Mouse (Mus musculus) intestine, postnatal 0 days (tissue): ENCODE data around the gene Grem2. TPM values are rescaled to one million over a fixed set of nuclear protein-coding genes. Genes with fewer than 3 reads are reported as not detected.

Source experiments
- ATAC-seq: fragments of 200-750 bp; cut with Nextera tagmentation; 2 replicates; pipeline ENCODE4 v1.8.0; 2017; ENCODE audit warnings: mild to moderate bottlenecking, moderate TSS enrichment, moderate library complexity
- H3K27ac ChIP-seq: fragments of 300-500 bp; sonication (generic); 2 replicates; pipeline ENCODE4 v1.5.1; 2014; ENCODE audit warnings: mild to moderate bottlenecking, low read depth, low read length, moderate library complexity
- H3K27me3 ChIP-seq: fragments of 300-500 bp; sonication (generic); replicated peaks from 2 replicates; pipeline ENCODE4 v1.6.1; 2014; ENCODE audit warnings: low read length, mixed read lengths; ENCODE audit not compliant: control insufficient read depth, insufficient read depth
- H3K36me3 ChIP-seq: fragments of 300-500 bp; sonication (generic); 2 replicates; pipeline ENCODE4 v1.6.1; 2014; ENCODE audit warnings: mild to moderate bottlenecking, moderate library complexity; ENCODE audit not compliant: control insufficient read depth, insufficient read depth
- H3K4me1 ChIP-seq: fragments of 300-500 bp; sonication (generic); replicated peaks from 2 replicates; pipeline ENCODE4 v1.6.1; 2014; ENCODE audit warnings: antibody characterized with exemption, low read length, mixed read lengths; ENCODE audit not compliant: control insufficient read depth, insufficient read depth
- H3K4me2 ChIP-seq: fragments of 300-500 bp; sonication (generic); replicated peaks from 2 replicates; pipeline ENCODE4 v1.6.1; 2014; ENCODE audit warnings: low read depth, mild to moderate bottlenecking, moderate library complexity
- H3K4me3 ChIP-seq: fragments of 300-500 bp; sonication (generic); 2 replicates; pipeline ENCODE4 v1.5.1; 2014; ENCODE audit warnings: low read depth, low read length
- H3K9ac ChIP-seq: fragments of 300-500 bp; sonication (generic); 2 replicates; pipeline ENCODE4 v1.6.1; 2014; ENCODE audit warnings: mild to moderate bottlenecking, low read depth, low read length
- H3K9me3 ChIP-seq: fragments of 300-500 bp; sonication (generic); 2 replicates; pipeline ENCODE4 v1.6.1; 2016; ENCODE audit warnings: mixed run types; ENCODE audit not compliant: control insufficient read depth
- CTCF ChIP-seq: sonication (generic); IDR thresholded peaks from 2 replicates; pipeline ENCODE4 v1.5.1; 2016; ENCODE audit warnings: low read depth, mild to moderate bottlenecking, control low read depth, antibody characterized with exemption, moderate library complexity
- WGBS: fragments of 180-500 bp; shearing (Covaris S2); extraction: QIAGEN DNeasy Blood & Tissue Kit; methylation state at CpG from one replicate; pipeline ENCODE4 v1.1.7; 2014; 5-methylcytosine and 5-hydroxymethylcytosine counted together
- polyA plus RNA-seq: library from polyadenylated mRNA; unstranded; fragments of >200 nt; fragmentation: Nextera tagmentation; extraction: Ambion mirVana; gene quantifications from 2 replicates; pipeline ENCODE4 v1.2.1, GENCODE M21; 2015

Grem2 gene
- 2.1 and 2.3 TPM in 2 replicates for polyA plus RNA-seq

DNA sequence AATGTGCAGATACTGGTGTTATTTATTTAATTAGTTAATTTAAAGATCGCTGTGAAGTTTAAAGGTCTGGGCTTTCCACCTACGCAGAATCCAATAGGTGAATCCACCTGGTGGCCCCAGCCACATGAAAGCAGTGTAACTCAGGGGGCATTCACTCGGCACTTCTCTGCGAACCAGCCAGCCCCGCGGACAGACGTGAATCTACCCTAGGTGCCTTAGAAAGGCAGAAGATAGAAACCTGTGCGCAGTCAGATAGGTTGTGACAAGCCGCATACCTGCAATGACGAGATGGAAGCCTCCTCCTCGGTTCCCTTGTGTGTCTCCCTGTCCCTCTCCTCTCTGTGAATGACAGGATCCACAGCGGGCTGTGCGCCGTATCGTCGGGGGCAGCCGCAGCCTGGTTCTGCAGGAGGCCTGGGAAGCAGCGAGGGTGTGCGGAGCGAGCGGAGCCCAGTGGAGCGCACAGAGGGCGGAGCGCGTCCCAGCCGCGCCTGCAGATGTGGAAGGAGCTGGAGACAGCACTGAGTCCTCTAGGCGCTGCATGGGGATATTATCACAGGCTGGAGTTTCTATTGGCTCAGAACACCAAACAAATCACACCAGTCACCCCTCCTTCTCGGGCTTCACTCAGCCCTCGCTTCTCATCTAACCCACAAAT, at the start of gene Grem2:
TSS of gene Grem2 (minus strand) at position 522 of the 658 bp plus-strand sequence.
- WGBS = 3% methylated on average over 30 of the region's 30 CpGs
- no peak for ATAC-seq
- no peaks in the 10 kb centered on the region for H3K9me3 ChIP-seq

DNA sequence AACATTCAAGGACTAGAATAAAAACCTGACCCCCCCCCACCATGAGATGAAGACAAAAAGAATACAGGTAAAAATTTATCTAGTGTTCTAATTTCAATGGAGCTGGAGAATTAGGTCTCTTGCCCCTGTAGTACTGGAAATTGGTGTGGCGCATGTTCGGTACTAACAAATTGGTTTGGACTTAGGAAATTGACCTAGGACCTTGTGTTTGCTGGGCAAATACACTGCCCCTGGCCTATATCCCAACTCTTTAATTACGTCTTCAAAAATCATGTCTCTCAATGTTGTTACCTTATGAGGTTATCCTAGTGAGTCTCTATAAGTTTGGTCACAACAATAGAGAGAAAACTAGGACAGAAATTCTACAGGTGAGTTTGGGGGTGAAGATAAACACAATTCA, 38.2 kb upstream of the Grem2 start:
- H3K4me1 ChIP-seq = no peaks in the 10 kb centered on the region
- no peaks in the 10 kb centered on the region for H3K9me3 ChIP-seq
- ATAC-seq = no peak
- no peak overlapping the region for H3K4me2 ChIP-seq
- no peak overlapping the region for H3K27ac ChIP-seq
- no peak overlapping the region for H3K9ac ChIP-seq
- no peaks in the 10 kb centered on the region for H3K27me3 ChIP-seq
- H3K36me3 ChIP-seq = no peaks in the 10 kb centered on the region
- WGBS = 84% methylated on average over 3 of the region's 3 CpGs
- no peak for TF ChIP-seq CTCF
- no peak overlapping the region for H3K4me3 ChIP-seq

More for the DNA sequence above, at the start of gene Grem2:
- Histone ChIP-seq H3K4me3 (peak within 1 kb of the TSS; percentile 27), H3K4me1 (no peaks in the 10 kb centered on the region), H3K4me2 (peak within 1 kb of the TSS; percentile 48), H3K27me3 (no peaks in the 10 kb centered on the region), H3K27ac (no peak within 1 kb of the TSS), H3K36me3 (no peaks in the 10 kb centered on the region), H3K9ac (no peak within 1 kb of the TSS)
- no peak for TF ChIP-seq CTCF

DNA sequence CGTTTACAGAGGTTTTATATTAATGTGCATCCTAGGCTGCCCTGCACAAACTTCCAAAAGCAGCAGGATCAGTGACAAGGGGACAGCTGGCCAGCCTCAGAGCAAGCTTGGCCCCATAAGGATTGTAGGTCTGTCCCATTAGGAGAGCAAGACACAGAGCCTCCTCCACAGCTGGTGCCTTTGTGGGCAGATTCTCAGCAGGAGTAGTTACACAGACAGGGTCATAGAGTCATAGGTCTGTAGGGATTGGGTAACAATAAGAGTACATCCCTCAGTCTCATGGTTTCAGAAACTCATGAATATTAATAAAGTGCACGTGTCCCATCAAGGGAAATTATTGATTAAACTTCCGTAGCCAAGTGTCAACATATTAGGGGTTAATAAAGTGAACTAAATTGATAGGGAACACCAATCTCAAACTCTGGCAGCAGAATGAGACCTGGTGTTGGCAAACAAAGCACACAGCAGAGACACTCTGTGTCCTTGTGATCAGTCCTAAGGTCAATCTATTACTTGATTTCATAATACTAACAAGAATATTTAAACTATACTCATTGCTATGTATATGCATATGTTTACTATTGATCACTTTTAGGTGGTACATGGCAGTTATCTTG, 9.5 kb upstream of the Grem2 start:
- Histone ChIP-seq H3K9ac (no peak overlapping the region), H3K4me3 (no peak overlapping the region), H3K4me1 (no peaks in the 10 kb centered on the region), H3K9me3 (no peaks in the 10 kb centered on the region), H3K36me3 (no peaks in the 10 kb centered on the region), H3K27me3 (no peaks in the 10 kb centered on the region), H3K27ac (no peak overlapping the region), H3K4me2 (no peak overlapping the region)
- no peak for ATAC-seq
- no peak for TF ChIP-seq CTCF
- 51% methylated on average over 3 of the region's 3 CpGs for WGBS

DNA sequence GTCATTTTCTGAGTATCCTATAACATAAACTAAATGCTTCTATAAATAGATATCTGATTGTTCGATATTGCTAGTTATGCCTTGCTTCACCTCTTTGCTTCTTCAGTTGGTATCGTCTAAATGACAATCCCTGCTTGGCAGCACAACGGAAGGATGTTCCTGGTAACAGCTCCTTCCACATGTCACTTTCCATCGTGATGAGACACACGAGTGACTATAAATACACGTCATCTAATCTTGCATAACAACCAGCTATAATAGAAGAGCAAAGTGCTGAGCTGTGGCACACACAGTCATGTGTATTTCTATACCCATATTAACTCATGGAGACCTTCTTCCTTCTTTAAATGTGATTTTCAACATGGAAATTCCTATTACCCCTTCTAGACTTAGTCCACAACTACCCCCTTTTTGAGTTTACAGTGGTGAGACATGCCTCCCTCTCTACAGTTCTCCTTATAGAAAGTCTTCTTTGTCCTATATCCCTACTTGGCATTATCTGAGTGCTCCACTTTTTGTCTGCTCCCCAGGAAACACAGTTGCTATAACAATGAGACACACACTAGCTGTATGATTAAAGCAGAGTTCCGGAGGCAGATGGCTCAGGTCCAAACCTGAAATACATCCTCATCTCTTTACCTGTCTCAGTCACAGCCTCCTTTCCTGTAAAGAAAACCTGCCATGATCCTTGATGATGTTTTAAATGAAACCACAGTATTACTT, 8.0 kb upstream of the Grem2 start:
- H3K9ac ChIP-seq = no peak overlapping the region
- no peaks in the 10 kb centered on the region for H3K9me3 ChIP-seq
- no peak for ATAC-seq
- TF ChIP-seq CTCF = no peak
- WGBS = 75% methylated on average over 7 of the region's 7 CpGs
- no peaks in the 10 kb centered on the region for H3K27me3 ChIP-seq
- no peak overlapping the region for H3K4me2 ChIP-seq
- H3K27ac ChIP-seq = no peak overlapping the region
- no peak overlapping the region for H3K4me3 ChIP-seq
- no peaks in the 10 kb centered on the region for H3K36me3 ChIP-seq
- H3K4me1 ChIP-seq = no peaks in the 10 kb centered on the region

DNA sequence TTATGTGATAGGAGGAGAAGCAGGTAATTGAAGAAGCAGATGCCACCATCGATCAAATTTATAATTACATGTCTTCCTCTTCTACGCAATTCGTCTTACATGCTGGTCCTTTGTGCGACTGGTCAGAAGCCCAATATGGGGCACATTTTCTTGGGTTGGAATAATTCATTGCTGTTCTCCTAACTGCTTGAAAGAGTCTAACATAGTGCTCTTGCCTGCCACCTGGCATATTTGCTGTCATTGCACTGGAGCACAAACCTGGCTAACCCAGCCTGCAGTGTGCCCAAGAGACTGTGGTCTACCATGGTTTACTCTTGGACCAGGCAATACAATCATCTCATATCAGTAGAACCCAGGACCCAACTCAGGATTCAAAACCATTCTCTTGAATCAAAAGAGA, 2.7 kb downstream of the Grem2 start:
- Histone ChIP-seq H3K4me2 (no peak overlapping the region), H3K27me3 (no peaks in the 10 kb centered on the region), H3K4me1 (no peaks in the 10 kb centered on the region), H3K9ac (no peak overlapping the region), H3K4me3 (no peak overlapping the region), H3K27ac (no peak overlapping the region), H3K9me3 (no peaks in the 10 kb centered on the region), H3K36me3 (no peaks in the 10 kb centered on the region)
- TF ChIP-seq CTCF = 0 out of 2 replicates have a peak, but pooled peaks have one; percentile 18
- no peak for ATAC-seq
- 95% methylated on average over 4 of the region's 4 CpGs for WGBS

- H3K4me3 ChIP-seq = no peak overlapping the region
- no peak overlapping the region for H3K4me2 ChIP-seq
- H3K9me3 ChIP-seq = no peaks in the 10 kb centered on the region
- no peak for ATAC-seq
- WGBS = 73% methylated on average over 5 of the region's 5 CpGs
- H3K9ac ChIP-seq = no peak overlapping the region
- TF ChIP-seq CTCF = 0 out of 2 replicates have a peak, but pooled peaks have one; percentile 5
- no peaks in the 10 kb centered on the region for H3K27me3 ChIP-seq
- no peaks in the 10 kb centered on the region for H3K36me3 ChIP-seq
- no peak overlapping the region for H3K27ac ChIP-seq
- H3K4me1 ChIP-seq = no peaks in the 10 kb centered on the region
Observed at GRCm38 (mm10) chr1:174918236-174918870, 3.3 kb downstream of the Grem2 start.
